Mouse (Mus musculus): ENCODE measurements around the gene Gm379.

Gm379 gene

GRCm38 (mm10) chrX:108664885-108665284 lies at the start of gene Gm379:
Gene Gm379 (minus strand): TSS chrX:108664891.
- no peak for DNase-seq

DNA sequence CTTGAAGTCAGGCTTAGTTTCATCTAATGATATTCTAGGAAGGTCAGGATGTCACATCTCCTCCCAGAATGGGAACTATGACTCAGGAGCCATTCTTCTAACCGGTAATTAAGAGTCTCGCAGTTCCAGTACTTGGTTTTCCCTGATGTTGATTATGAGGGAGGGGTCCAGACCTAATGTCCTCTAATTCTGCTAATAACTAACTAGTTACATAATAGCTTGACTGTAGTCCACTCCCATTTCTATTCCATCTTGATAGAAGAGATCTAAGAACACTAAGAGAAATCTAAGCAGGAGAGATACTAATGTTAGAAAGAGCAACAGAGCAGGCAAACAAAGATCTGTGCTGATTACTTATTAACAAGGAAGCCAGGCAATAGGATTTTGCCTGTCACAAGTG lies 39.6 kb upstream of the Gm379 start:
- DNase-seq: no peak

DNA sequence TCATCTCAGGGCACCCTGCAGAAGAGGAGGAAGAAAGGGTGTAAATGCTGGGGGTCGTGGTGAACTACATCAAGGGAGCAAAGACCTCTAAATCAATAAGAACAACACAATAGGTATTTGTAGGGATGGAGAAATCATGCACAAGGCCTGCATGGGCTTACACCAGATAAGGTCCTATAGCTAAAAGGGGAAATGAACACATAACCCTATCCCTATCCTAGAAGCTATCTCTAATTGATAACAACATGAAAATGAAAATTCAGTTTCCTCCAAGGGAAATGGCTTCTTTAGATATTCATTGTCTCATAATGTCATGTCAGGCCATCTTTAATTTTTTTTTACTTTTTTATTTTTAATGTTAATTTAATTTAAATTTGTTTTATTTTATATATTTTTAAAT lies 4.2 kb upstream of the Gm379 start:
- no peak for DNase-seq

GRCm38 (mm10) chrX:108621991-108622390 lies 42.7 kb downstream of the Gm379 start:
- DNase-seq: no peak

DNA sequence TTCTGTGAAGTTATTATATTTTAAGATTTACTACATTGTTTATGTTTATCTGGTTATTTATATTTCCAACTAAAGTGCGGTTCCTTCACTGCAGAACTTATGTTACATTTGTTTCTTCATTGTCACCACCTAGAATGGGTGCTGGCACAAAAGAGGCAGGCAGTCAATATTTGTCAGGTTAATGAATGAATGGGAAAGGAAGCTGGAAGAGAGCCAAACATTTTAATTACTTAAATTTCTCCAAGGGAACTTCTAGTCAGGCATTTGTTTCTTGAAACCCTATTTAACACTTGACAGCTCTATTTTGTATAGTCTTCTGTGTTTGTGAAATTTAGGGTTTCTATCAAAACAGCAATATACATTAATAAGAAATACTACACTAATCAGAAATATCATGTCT lies 43.8 kb downstream of the Gm379 start:
- DNase-seq: no peak

All from cerebellum, postnatal 10 days (tissue).